In the genomic region with DNA sequence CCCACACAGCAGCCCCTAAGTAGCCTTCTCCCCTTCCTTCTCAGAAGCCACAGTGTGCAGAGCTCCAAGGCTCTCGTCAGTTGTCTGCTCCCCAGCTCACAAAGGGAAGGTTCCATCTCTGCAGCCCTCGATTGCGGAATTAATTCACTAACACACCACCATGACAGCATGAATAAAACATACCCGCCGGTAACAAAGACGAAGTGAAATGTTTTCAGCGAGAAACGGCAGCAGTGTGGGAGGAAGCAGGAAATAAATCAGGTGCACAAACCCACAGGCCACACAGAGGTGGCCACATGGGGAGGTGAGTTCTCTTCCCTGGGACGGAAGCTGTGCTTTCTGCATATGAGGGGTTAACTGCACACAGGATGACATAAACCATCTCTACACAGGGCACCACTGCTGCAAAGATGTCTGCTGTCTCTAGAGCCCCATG, we compare ENCODE assay signal across 11 mouse cellular contexts. TPM values are rescaled to one million over a fixed set of nuclear protein-coding genes. Genes with fewer than 3 reads are reported as not detected.
A peak's percentile ranks its signal among the peaks of the same experiment; 100 is the strongest.
DNase-seq lines count a peak whose midpoint lies in the region; ATAC-seq and TF ChIP-seq lines count a peak whose summit lies in the region.
"Had no signal": no experiment of that assay in that cellular context is flagged by ENCODE, and none has a peak within 500 bp of the region (broad histone marks: within the 10 kb centered on the region; RNA-seq: fewer than 3 reads in every experiment).

No protein-coding gene starts in this region.

- H3K4me3 ChIP-seq in bone marrow, adult 2 months (replicated peaks; ENCODE audit: control insufficient read depth, low read depth, low read length) = peak overlapping the region; percentile 19
- H3K4me3 ChIP-seq in hindbrain, embryonic 11.5 days (ENCODE audit: low read depth, low read length) = no peak overlapping the region
- peak overlapping the region; percentile 13; the same call in 1 of the 2 replicates for H3K4me3 ChIP-seq in midbrain, postnatal 0 days (ENCODE audit: low read depth, low read length)
- no peak overlapping the region for H3K4me3 ChIP-seq in intestine, embryonic 15.5 days (replicated peaks)
- H3K4me3 ChIP-seq: liver, embryonic 13.5 days had no signal

- no peaks in the 10 kb centered on the region for H3K36me3 ChIP-seq in hindbrain, embryonic 11.5 days (ENCODE audit: control insufficient read depth, insufficient read depth, low read length)
- H3K36me3 ChIP-seq in midbrain, postnatal 0 days (ENCODE audit: insufficient read depth, low read length) = no peaks in the 10 kb centered on the region
- no peaks in the 10 kb centered on the region for H3K36me3 ChIP-seq in intestine, embryonic 15.5 days
- H3K36me3 ChIP-seq: liver, embryonic 13.5 days had no signal

- H3K9me3 ChIP-seq in hindbrain, embryonic 11.5 days (ENCODE audit: control insufficient read depth, low read length) = no peaks in the 10 kb centered on the region
- H3K9me3 ChIP-seq in midbrain, postnatal 0 days (ENCODE audit: low read length) = no peaks in the 10 kb centered on the region
- no peaks in the 10 kb centered on the region for H3K9me3 ChIP-seq in intestine, embryonic 15.5 days
- H3K9me3 ChIP-seq: liver, embryonic 13.5 days had no signal

- H3K27ac ChIP-seq in bone marrow, adult 2 months (ENCODE audit: control insufficient read depth, insufficient read depth, low read depth, low read length, poor library complexity) = 0 out of 2 replicates have a peak overlapping the region, but pooled peaks have one; percentile 12
- H3K27ac ChIP-seq in hindbrain, embryonic 11.5 days (ENCODE audit: low read depth, low read length) = peak overlapping the region; percentile 76
- H3K27ac ChIP-seq in midbrain, postnatal 0 days (ENCODE audit: low read depth, low read length) = peak overlapping the region; percentile 73
- H3K27ac ChIP-seq in intestine, embryonic 15.5 days = no peak overlapping the region
- H3K27ac ChIP-seq: liver, embryonic 13.5 days had no signal

- H3K4me1 ChIP-seq in bone marrow, adult 2 months (ENCODE audit: control insufficient read depth, insufficient read depth, low read length) = no peaks in the 10 kb centered on the region; the same call in 1 of the 2 replicates
- H3K4me1 ChIP-seq in hindbrain, embryonic 11.5 days (replicated peaks; ENCODE audit: control insufficient read depth, insufficient read depth, low read length) = no peaks in the 10 kb centered on the region
- H3K4me1 ChIP-seq in midbrain, postnatal 0 days (ENCODE audit: insufficient read depth, low read length) = no peaks in the 10 kb centered on the region
- H3K4me1 ChIP-seq in intestine, embryonic 15.5 days (replicated peaks) = no peaks in the 10 kb centered on the region

- no peak for TF ChIP-seq POLR2A in bone marrow, adult 2 months (IDR thresholded peaks at IDR 0.05; ENCODE audit: borderline replicate concordance, control insufficient read depth, low read depth, low read length)

- TF ChIP-seq CTCF in bone marrow, adult 2 months (IDR thresholded peaks at IDR 0.05; ENCODE audit: control insufficient read depth, insufficient read depth, low read length) = no peak
- no peak for TF ChIP-seq CTCF in midbrain, postnatal 0 days (IDR thresholded peaks at IDR 0.05)

- intact Hi-C loops in left cerebral cortex, postnatal 4 days (cut with DNase I) = no loop called here

- 0 out of 2 replicates have a peak overlapping the region, but pooled peaks have one; percentile 25 for H3K4me2 ChIP-seq in hindbrain, embryonic 11.5 days (replicated peaks; ENCODE audit: low read depth, low read length)
- peak overlapping the region; percentile 34 for H3K4me2 ChIP-seq in midbrain, postnatal 0 days (ENCODE audit: low read depth, low read length, poor library complexity, severe bottlenecking)
- no peak overlapping the region for H3K4me2 ChIP-seq in intestine, embryonic 15.5 days (replicated peaks)
- H3K4me2 ChIP-seq: liver, embryonic 13.5 days had no signal

- H3K27me3 ChIP-seq in hindbrain, embryonic 11.5 days (ENCODE audit: control insufficient read depth, insufficient read depth, low read length) = no peaks in the 10 kb centered on the region
- no peaks in the 10 kb centered on the region for H3K27me3 ChIP-seq in midbrain, postnatal 0 days (ENCODE audit: insufficient read depth, low read length)
- no peaks in the 10 kb centered on the region for H3K27me3 ChIP-seq in intestine, embryonic 15.5 days (replicated peaks)

- ATAC-seq in hindbrain, embryonic 11.5 days (ENCODE audit: low FRiP score) = peak; percentile 91
- peak; percentile 79 for ATAC-seq in midbrain, postnatal 0 days (ENCODE audit: low FRiP score)
- no peak for ATAC-seq in intestine, embryonic 15.5 days

- DNase-seq in CD4-positive helper T cell, adult 2 months (ENCODE audit: low read depth, low spot score) = peak; percentile 83
- peak; percentile 54 for DNase-seq in hindbrain, embryonic 11.5 days (ENCODE audit: low spot score)
- DNase-seq in midbrain, postnatal 0 days (ENCODE audit: low spot score) = peak; percentile 30
- no peak for DNase-seq in left cerebral cortex, postnatal 4 days
- DNase-seq in adrenal gland, adult 8-10 months = no peak
- DNase-seq in ovary, adult 18-20 months (ENCODE audit: low spot score) = no peak
- DNase-seq: cerebellum, adult 11-12 months; kidney, adult 2 months; liver, embryonic 13.5 days had no signal

- WGBS in bone marrow, adult 2 months = 4% methylated on average over 9 of the region's 9 CpGs
- WGBS in hindbrain, embryonic 11.5 days = 29% methylated on average over 9 of the region's 9 CpGs
- 10% methylated on average over 9 of the region's 9 CpGs for WGBS in midbrain, postnatal 0 days
- 41% methylated on average over 9 of the region's 9 CpGs for WGBS in intestine, embryonic 15.5 days

- peak overlapping the region; percentile 2; the same call in 1 of the 2 replicates for H3K9ac ChIP-seq in hindbrain, embryonic 11.5 days (ENCODE audit: low read depth, low read length)
- H3K9ac ChIP-seq in midbrain, postnatal 0 days (replicated peaks; ENCODE audit: low read length, poor library complexity, severe bottlenecking) = peak overlapping the region; percentile 44
- H3K9ac ChIP-seq in intestine, embryonic 15.5 days = no peak overlapping the region
- H3K9ac ChIP-seq: liver, embryonic 13.5 days had no signal

RNA-seq across cellular contexts. Expression of a gene that starts 6.5 kb away (rescaled TPM):
- polyA plus RNA-seq in bone marrow, adult 2 months (2011; ENCODE audit: insufficient read depth, insufficient read length, low replicate concordance, missing spikeins) = 7.9 and 17.7 TPM in 2 replicates
- 16.5 and 20.7 TPM in 2 replicates for polyA plus RNA-seq in hindbrain, embryonic 11.5 days (2014; fragmentation: Nextera tagmentation; extraction: Ambion mirVana)
- 19.1 and 25.6 TPM in 2 replicates for total RNA-seq in midbrain, postnatal 0 days (2014; rRNA removed)
- polyA plus RNA-seq in midbrain, postnatal 0 days (2015; fragmentation: Nextera tagmentation; extraction: Ambion mirVana) = 9.7 and 10.9 TPM in 2 replicates
- 10 to 100 TPM; 44.6 to 50.4 TPM for total RNA-seq in left cerebral cortex, postnatal 4 days (2021)
- total RNA-seq in adrenal gland, adult 8-10 months (2022) = 10 to 100 TPM; 30.3 to 36.8 (median 33.7) TPM
- polyA plus RNA-seq in intestine, embryonic 15.5 days (2015; fragmentation: Nextera tagmentation; extraction: Ambion mirVana) = 9.7 and 10.0 TPM in 2 replicates

Comparison
In these comparisons a context has a peak if more than half of its experiments do, and no peak if none do; other contexts are left out.
1. DNase-seq: peak in CD4-positive helper T cell, adult 2 months (single experiment), hindbrain, embryonic 11.5 days (single experiment) and midbrain, postnatal 0 days (single experiment); none in left cerebral cortex, postnatal 4 days (single experiment), adrenal gland, adult 8-10 months (single experiment) and ovary, adult 18-20 months (single experiment).
2. H3K4me3 ChIP-seq: peak in bone marrow, adult 2 months (single experiment) and midbrain, postnatal 0 days (single experiment); none in hindbrain, embryonic 11.5 days (single experiment) and intestine, embryonic 15.5 days (single experiment).